Mouse (Mus musculus): ENCODE measurements around the gene Nelfa. TPM values are rescaled to one million over a fixed set of nuclear protein-coding genes. Genes with fewer than 3 reads are reported as not detected.
"Not testable (repeated sequence)": the region's sequence is repeated elsewhere in the genome, so short reads cannot be mapped to it uniquely, and the experiment has no call there.

Gene Nelfa
- total RNA-seq (2015) (26.5 and 28.4 TPM in 2 replicates), total RNA-seq (2017) (25.6 and 30.7 TPM in 2 replicates)

DNA sequence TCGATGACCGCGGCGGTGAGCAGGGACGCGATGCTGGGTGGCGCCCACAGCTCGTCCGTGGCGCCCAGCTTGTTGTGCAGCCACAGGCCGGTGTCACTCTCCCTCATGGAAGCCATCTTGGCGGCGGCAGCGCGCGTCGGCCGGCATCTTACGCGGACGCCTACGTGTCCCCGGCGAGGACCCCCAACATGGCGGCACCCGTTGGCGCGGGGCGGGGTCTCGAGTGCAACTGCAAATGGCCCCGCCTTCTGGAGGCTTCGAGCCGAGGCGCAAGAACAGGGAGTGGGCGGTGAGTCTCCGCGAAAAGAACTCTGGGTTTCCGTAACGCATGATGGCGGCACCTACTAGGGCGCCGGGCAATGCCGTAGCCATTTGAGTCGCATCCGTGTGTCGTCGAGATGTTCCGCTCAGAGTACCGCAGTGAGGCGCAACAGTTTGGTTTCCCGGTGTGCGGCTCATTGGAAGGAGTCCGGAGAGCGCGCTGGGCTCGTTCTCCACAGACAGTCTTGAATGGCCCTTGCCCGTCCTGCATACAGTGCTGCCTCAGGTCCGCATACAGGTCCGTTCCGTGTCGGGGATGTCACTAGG, at the start of gene Nelfa:
Nelfa (minus strand) TSS at position 294 of the 588 bp plus-strand sequence.
- ATAC-seq (ENCODE audit: poor library complexity, severe bottlenecking) = peak; percentile 89

DNA sequence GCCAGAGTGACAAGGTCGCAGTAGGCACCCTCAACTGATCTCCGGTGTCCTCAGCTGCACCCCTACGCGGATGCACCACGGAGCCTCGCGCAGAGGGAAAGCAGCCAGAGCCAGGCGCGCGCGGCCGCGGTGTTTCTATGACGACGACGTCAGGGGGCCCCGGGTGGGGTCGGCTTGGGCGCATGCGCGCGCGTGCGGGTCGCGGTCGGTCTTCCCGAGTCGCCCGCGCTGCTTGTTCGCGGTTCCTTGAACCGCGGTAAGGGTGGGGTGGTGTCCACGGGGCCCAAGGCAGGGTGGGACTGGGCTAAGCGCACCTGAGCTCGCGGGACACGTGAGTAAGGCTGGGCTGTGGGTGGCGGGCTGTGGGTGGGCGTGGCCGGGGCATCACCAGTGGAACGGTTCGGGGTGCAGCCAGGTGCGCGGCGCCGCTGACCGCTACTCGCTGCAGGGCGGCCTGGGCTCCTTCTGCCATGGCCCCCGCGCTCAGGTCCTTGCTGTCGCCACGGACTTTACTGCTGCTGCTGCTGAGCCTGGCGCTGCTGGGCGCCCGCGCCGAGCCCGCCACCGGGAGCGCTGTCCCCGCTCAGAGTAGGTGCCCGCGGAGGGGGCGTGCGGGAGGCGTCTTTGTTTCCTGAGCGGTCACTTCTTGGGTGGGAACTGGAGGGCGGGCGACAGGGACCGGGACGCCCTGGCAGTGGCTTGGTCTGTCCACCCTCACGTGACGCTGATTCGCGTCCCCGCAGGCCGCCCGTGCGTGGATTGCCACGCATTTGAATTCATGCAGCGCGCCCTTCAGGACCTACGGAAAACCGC, 47.3 kb upstream of the Nelfa start, which contains the start of gene Gm1673:
Gm1673 (plus strand) TSS at position 125 of the 813 bp plus-strand sequence.
- peak; percentile 71 for ATAC-seq (ENCODE audit: poor library complexity, severe bottlenecking)

GRCm38 (mm10) chr5:33982731-33983259, 46.6 kb upstream of the Nelfa start:
- peak; percentile 10; the same call in 1 of the 2 replicates for ATAC-seq (ENCODE audit: poor library complexity, severe bottlenecking)

DNA sequence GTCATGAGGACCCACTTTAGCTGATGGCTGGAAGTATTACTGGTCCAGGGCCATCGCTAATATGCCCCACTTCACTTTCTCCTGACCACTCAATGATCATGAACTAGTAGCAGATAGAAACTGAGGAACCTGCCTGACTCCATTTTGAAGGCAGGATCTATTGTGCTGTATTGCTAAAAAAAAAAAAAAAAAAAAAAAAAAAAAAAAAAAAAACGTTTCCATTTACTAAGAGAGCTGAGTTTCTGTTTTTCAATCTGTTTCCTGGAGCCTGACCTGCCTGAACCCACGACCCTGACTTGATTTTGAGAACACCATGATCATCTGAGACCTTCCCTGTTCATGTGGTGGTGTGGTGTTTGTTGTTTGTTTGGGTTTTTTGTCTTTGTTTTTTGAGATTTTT, 40.1 kb upstream of the Nelfa start:
- no peak for ATAC-seq (ENCODE audit: poor library complexity, severe bottlenecking)

- ATAC-seq (ENCODE audit: poor library complexity, severe bottlenecking) = no peak
These were observed 38.5 kb upstream of the Nelfa start for GRCm38 (mm10) chr5:33974736-33975135.

GRCm38 (mm10) chr5:33959382-33959781, 23.2 kb upstream of the Nelfa start:
- ATAC-seq (ENCODE audit: poor library complexity, severe bottlenecking) = no peak

- no peak for ATAC-seq (ENCODE audit: poor library complexity, severe bottlenecking)
These were observed 19.7 kb upstream of the Nelfa start for GRCm38 (mm10) chr5:33955868-33956267.

DNA sequence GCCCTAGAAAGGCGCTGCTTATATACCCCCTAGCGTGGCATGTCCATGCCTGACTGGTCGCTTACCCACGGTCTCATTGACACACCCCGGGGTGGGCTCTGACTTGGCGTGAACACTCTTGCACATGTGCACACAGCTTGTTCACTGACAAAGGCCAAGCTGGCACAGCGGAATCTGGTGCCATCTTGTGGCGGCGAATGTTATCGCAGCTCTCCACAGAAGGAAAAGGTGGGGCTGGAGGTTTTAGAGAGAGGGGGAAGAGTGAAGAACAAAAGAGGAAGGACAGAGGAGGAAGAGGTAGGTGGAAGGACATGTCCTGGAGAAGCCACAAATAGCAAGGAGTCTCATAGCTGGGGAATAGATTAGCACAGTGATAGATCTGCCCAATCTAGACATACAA, 18.1 kb upstream of the Nelfa start:
- ATAC-seq (ENCODE audit: poor library complexity, severe bottlenecking) = peak; percentile 97

- no peak for ATAC-seq (ENCODE audit: poor library complexity, severe bottlenecking)
These were observed 17.4 kb upstream of the Nelfa start for GRCm38 (mm10) chr5:33953471-33954185.

- ATAC-seq (ENCODE audit: poor library complexity, severe bottlenecking) = no peak
These were observed 12.1 kb upstream of the Nelfa start for GRCm38 (mm10) chr5:33948314-33948713.

- not testable (repeated sequence) for ATAC-seq (ENCODE audit: poor library complexity, severe bottlenecking)
These were observed 10.8 kb upstream of the Nelfa start for GRCm38 (mm10) chr5:33947035-33947434.

DNA sequence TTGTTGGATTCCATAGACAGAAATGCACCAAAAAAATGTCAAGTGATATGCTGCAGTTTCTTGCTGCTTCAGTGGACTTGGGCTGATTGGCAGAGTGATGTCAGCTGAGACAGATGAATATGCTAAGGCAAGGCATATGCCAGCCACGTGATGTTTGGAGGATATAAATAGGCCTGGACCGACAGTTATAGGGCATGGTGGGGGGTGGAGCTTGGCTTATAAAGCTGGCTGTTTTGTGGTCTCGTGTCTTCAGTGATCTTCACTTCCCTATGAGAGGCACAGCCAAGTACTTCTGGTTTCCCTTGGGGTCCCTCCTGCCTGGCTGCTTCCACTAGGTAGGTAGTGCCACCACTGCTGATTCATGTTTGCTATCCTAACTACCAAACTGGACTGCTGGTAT, 2.2 kb upstream of the Nelfa start:
- peak; percentile 50 for ATAC-seq (ENCODE audit: poor library complexity, severe bottlenecking)

DNA sequence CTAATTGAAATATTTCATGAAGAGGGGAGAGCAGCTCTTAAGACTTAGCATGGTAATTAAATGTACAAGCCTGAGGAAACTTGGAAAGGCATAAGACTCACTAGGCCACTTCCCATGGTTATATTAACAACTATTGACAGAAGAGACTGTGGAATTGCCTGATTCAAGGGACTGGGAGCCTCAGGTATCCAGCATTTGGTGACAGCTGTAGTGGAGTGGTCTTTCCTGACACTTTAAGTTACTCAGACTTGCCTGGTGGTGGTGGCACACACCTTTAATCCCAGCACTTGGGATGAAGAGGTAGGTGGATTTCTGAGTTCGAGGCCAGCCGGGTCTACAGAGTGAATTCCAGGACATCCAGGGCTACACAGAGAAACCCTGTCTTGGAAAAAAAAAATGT, 1.0 kb upstream of the Nelfa start:
- no peak for ATAC-seq (ENCODE audit: poor library complexity, severe bottlenecking)

GRCm38 (mm10) chr5:33935700-33936111, 507 bp downstream of the Nelfa start:
- no peak; the same call in 1 of the 2 replicates for ATAC-seq (ENCODE audit: poor library complexity, severe bottlenecking)

DNA sequence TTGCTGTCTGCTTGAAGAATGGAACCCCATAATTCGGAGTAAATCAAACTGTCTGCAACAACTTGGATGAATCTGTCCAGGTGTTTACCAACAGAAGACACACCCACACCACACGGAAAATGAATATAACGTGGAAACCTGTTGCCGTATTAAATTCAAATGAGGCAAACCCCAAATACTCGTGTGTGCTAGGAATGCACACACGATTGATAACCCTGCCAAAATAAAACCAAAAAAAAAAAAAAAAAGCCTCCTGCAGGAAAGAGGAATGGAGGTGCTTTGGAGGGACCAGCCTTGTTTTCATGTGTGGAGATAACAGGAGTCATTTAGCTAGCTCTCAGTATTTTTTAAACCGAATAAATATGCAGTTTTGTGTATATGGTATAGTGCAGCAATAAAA, 1.3 kb downstream of the Nelfa start:
- ATAC-seq (ENCODE audit: poor library complexity, severe bottlenecking) = no peak

GRCm38 (mm10) chr5:33934081-33934480, 2.1 kb downstream of the Nelfa start:
- ATAC-seq (ENCODE audit: poor library complexity, severe bottlenecking) = no peak

- ATAC-seq (ENCODE audit: poor library complexity, severe bottlenecking) = peak; percentile 55
These were observed 3.8 kb downstream of the Nelfa start for GRCm38 (mm10) chr5:33932413-33932812.

DNA sequence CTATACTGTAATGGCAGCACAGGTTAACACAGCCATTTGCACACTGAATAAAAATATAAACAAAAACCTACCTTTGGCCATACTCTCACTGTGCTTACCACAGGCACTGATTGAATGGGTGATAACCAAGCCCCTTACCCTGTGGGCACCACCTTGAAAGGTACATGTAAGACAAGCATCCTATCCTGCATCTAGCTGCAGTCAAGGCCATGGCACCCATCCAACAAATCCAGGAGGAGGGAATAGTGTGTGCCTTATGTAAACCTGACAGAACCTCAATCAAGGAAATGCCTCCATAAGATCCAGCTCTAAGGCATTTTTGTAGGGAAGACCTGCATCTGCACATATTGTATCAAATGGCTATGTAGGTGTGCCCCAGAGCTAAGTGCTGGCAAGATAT, 10.0 kb downstream of the Nelfa start:
- ATAC-seq (ENCODE audit: poor library complexity, severe bottlenecking) = no peak

DNA sequence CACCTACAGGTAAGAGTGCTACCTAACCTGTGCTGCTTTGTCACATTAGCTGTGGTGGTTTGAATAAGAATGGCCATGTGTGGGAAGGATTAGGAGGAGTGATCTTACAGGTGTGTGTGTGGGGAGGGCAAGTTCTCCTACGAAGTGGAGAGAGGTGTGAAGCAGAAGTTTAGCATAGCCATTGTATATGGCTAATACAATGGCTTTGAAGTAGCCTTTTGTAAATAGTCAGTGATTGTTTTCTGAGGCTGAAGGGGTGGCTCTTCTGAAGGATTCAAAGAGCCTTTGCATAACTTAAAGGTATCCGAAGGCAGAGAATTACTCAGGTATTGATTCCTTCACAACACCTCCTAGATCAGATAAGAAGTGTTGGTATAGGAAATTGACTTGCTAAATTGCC, 13.6 kb downstream of the Nelfa start:
- ATAC-seq (ENCODE audit: poor library complexity, severe bottlenecking) = no peak

DNA sequence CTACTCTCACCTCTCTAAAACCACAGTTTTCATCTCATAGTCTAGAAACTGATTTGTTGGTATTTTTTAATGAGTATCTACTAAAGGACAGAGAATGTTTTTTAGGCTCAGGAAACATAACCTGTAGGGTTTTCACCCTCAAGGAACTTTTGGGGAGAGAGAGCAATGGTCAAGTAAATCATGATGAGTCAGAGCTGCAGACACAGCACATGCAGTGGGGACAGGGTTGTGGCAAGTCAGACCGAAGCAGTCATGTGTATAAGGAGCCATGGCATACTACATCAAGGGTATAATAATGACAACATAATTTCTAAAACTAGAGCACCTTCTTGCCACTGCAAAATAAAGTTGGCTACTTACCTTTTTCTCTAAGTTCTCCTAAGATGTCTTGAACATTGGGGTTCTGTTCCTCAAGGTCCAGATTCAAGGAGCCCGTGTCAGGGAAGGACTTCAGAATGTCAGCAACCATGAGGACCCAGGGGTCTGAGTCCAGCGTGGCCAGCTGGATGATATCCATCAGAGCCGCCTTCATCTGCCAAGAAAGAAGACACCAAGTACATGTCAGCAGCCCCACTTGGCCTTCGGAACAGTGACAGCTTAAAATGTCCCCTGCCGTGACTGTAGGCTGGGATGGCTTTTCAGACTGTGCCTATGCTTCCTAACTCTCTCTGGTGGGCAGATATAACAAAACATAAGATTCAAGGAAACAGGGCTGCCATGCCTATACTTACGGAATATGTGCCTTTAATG, 14.6 kb downstream of the Nelfa start:
- no peak for ATAC-seq (ENCODE audit: poor library complexity, severe bottlenecking)

DNA sequence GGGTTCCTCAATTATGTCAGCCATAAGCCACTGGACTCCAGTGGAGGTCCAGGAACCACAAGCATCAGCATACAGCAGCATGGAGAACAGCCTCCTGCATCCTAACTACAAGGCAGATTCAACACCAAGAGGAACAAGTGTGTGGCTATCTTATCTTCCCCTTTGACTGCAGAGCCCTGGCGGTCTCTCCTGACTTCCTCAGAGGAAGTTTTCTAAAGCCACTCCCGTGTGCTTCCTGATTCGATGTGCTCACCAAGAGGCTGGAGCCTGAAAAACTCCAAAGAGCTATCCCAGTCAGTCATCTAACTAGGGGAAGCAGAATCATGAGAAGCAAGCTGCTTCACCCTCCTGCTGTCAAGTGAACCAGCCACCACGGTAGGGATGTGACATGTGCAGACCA, 15.3 kb downstream of the Nelfa start:
- peak; percentile 66 for ATAC-seq (ENCODE audit: poor library complexity, severe bottlenecking)

Data from megakaryocyte, adult 5-6 weeks (primary cell).